Mouse (Mus musculus) midbrain, postnatal 0 days (tissue): Measurements from ENCODE around the gene Vamp5. TPM values are rescaled to one million over a fixed set of nuclear protein-coding genes. Genes with fewer than 3 reads are reported as not detected.
A peak's percentile ranks its signal among the peaks of the same experiment; 100 is the strongest.

Source experiments
- ATAC-seq: fragments of 200-750 bp; cut with Nextera tagmentation; 2 replicates; pipeline ENCODE4 v1.8.0; 2017; ENCODE audit warnings: moderate number of reproducible peaks, mild to moderate bottlenecking, moderate TSS enrichment, moderate library complexity; ENCODE audit not compliant: low FRiP score
- DNase-seq: peaks from one replicate; pipeline ENCODE4 v3.0.0-alpha.2; 2015; ENCODE audit warnings: low spot score
- H3K27ac ChIP-seq: fragments of 300-500 bp; sonication (generic); 2 replicates; pipeline ENCODE4 v1.5.1; 2014; ENCODE audit warnings: low read depth, mild to moderate bottlenecking, low read length, mixed read lengths
- H3K27me3 ChIP-seq: fragments of 300-500 bp; sonication (generic); 2 replicates; pipeline ENCODE4 v1.6.1; 2014; ENCODE audit warnings: low read length, control low read depth, mixed read lengths; ENCODE audit not compliant: insufficient read depth
- H3K36me3 ChIP-seq: fragments of 300-500 bp; sonication (generic); 2 replicates; pipeline ENCODE4 v1.6.1; 2014; ENCODE audit warnings: low read length, control low read depth, mixed read lengths; ENCODE audit not compliant: insufficient read depth
- H3K4me1 ChIP-seq: fragments of 300-500 bp; sonication (generic); 2 replicates; pipeline ENCODE4 v1.6.1; 2014; ENCODE audit warnings: mild to moderate bottlenecking, control low read depth, antibody characterized with exemption, low read length, mixed read lengths; ENCODE audit not compliant: insufficient read depth
- H3K4me2 ChIP-seq: fragments of 300-500 bp; sonication (generic); 2 replicates; pipeline ENCODE4 v1.6.1; 2014; ENCODE audit warnings: low read depth, mild to moderate bottlenecking, low read length, mixed read lengths; ENCODE audit not compliant: poor library complexity, severe bottlenecking
- H3K4me3 ChIP-seq: fragments of 300-500 bp; sonication (generic); 2 replicates; pipeline ENCODE4 v1.5.1; 2014; ENCODE audit warnings: low read depth, mild to moderate bottlenecking, low read length, moderate library complexity
- H3K9ac ChIP-seq: fragments of 300-500 bp; sonication (generic); replicated peaks from 2 replicates; pipeline ENCODE4 v1.6.1; 2014; ENCODE audit warnings: mild to moderate bottlenecking, low read length, moderate library complexity, mixed read lengths; ENCODE audit not compliant: poor library complexity, severe bottlenecking
- H3K9me3 ChIP-seq: fragments of 300-500 bp; sonication (generic); 2 replicates; pipeline ENCODE4 v1.6.1; 2016; ENCODE audit warnings: low read length, control low read depth
- CTCF ChIP-seq: IDR thresholded peaks from 2 replicates; pipeline ENCODE4 v1.5.1; 2016; ENCODE audit warnings: antibody characterized with exemption, mild to moderate bottlenecking
- WGBS: fragments of 180-500 bp; shearing (Covaris S2); extraction: QIAGEN DNeasy Blood & Tissue Kit; methylation state at CpG from one replicate; pipeline ENCODE4 v1.1.7; 2014; 5-methylcytosine and 5-hydroxymethylcytosine counted together
- polyA plus RNA-seq: library from polyadenylated mRNA; unstranded; fragments of >200 nt; fragmentation: Nextera tagmentation; extraction: Ambion mirVana; gene quantifications from 2 replicates; pipeline ENCODE4 v1.2.1, GENCODE M21; 2015
- total RNA-seq: library from RNA; depleted of rRNA; stranded (reverse); fragments of >200 nt; gene quantifications from 2 replicates; pipeline ENCODE4 v1.2.3, GENCODE M21; 2014

Gene Vamp5
- total and polyA plus RNA-seq, 2 experiments from 2014 or later, result 6.5 to 14.4 TPM

GRCm38 (mm10) chr6:72344396-72345073 is 35.7 kb downstream of the Vamp5 start:
- no peak for TF ChIP-seq CTCF
- Histone ChIP-seq H3K4me3 (peak overlapping the region; percentile 88), H3K4me1 (peaks cover 13% of the 10 kb centered on the region; the same call in 1 of the 2 replicates), H3K36me3 (peaks cover 10% of the 10 kb centered on the region), H3K27ac (peak overlapping the region; percentile 62), H3K9ac (peak overlapping the region; percentile 80), H3K9me3 (no peaks in the 10 kb centered on the region), H3K27me3 (no peaks in the 10 kb centered on the region), H3K4me2 (peak overlapping the region; percentile 89)
- WGBS, result under 1% methylated on average over 42 of the region's 42 CpGs
- no peak for DNase-seq
- peak; percentile 38 for ATAC-seq

- ATAC-seq, result no peak
- H3K4me2 ChIP-seq, result no peak overlapping the region
- H3K4me1 ChIP-seq, result peaks cover 7% of the 10 kb centered on the region; the same call in 1 of the 2 replicates
- H3K27me3 ChIP-seq, result no peaks in the 10 kb centered on the region
- H3K4me3 ChIP-seq, result no peak overlapping the region
- peaks cover 29% of the 10 kb centered on the region for H3K36me3 ChIP-seq
- no peak overlapping the region for H3K27ac ChIP-seq
- WGBS, result 60% methylated on average over 2 of the region's 2 CpGs
- TF ChIP-seq CTCF, result no peak
- no peak for DNase-seq
- H3K9me3 ChIP-seq, result no peaks in the 10 kb centered on the region
- H3K9ac ChIP-seq, result no peak overlapping the region
Observed at GRCm38 (mm10) chr6:72340481-72340880, 39.8 kb downstream of the Vamp5 start.

GRCm38 (mm10) chr6:72333111-72333510 is 47.2 kb downstream of the Vamp5 start:
- Histone ChIP-seq H3K4me1 (no peaks in the 10 kb centered on the region), H3K9me3 (no peaks in the 10 kb centered on the region), H3K4me3 (no peak overlapping the region), H3K36me3 (peaks cover 65% of the 10 kb centered on the region), H3K27me3 (no peaks in the 10 kb centered on the region), H3K9ac (no peak overlapping the region), H3K4me2 (no peak overlapping the region), H3K27ac (no peak overlapping the region)
- DNase-seq (no peak), ATAC-seq (no peak)
- no peak for TF ChIP-seq CTCF
- 88% methylated on average over 5 of the region's 5 CpGs for WGBS

GRCm38 (mm10) chr6:72330133-72330532 is 50.1 kb downstream of the Vamp5 start:
- Histone ChIP-seq H3K36me3 (peaks cover 60% of the 10 kb centered on the region), H3K27me3 (no peaks in the 10 kb centered on the region), H3K4me3 (no peak overlapping the region), H3K9ac (no peak overlapping the region), H3K4me2 (no peak overlapping the region), H3K4me1 (no peaks in the 10 kb centered on the region), H3K27ac (no peak overlapping the region), H3K9me3 (no peaks in the 10 kb centered on the region)
- WGBS, result 97% methylated on average over 4 of the region's 4 CpGs
- TF ChIP-seq CTCF, result no peak
- ATAC-seq, result no peak
- no peak for DNase-seq

DNA sequence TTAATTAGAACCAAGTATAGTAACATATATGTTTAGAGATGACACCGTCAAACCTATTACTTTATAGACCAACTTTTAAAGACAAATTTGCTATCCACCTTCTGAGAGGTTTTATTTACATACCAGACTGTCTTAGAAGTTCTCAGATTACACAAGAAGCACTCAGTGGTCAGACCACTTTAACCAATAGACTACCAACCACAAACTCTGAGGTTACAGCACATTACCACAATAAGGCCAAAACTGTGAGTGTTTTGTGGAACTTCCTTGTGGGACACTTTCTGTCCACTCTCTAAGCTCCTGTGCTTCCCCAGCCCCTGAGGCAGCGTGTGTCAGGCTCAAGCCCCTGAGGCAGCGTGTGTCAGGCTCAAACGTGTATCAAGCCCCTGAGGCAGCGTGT is 51.2 kb downstream of the Vamp5 start:
- Histone ChIP-seq H3K9me3 (no peaks in the 10 kb centered on the region), H3K27ac (no peak overlapping the region), H3K4me1 (no peaks in the 10 kb centered on the region), H3K9ac (no peak overlapping the region), H3K27me3 (no peaks in the 10 kb centered on the region), H3K36me3 (peaks cover 58% of the 10 kb centered on the region), H3K4me2 (no peak overlapping the region), H3K4me3 (no peak overlapping the region)
- ATAC-seq (no peak), DNase-seq (no peak)
- 91% methylated on average over 5 of the region's 5 CpGs for WGBS
- no peak for TF ChIP-seq CTCF

DNA sequence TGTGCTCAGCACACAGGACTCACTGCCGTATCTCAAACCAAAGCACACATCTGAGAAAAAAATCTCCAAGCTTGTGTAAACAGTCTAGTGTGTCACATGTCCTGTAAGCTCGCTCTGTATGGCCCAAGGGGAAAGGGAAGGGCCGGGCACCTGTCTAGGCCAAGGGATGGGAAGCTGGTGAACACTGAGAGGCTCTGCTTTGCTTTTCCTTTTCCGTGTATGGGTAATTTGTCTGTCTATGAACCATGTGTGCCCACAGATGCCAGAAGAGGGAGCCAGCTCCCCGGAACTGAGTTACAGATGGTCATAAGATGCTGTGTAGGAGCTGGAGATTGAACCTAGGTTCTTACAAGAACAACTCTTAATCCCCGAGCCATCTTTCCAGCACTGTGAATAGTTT is 54.0 kb downstream of the Vamp5 start:
- Histone ChIP-seq H3K9me3 (no peaks in the 10 kb centered on the region), H3K27me3 (no peaks in the 10 kb centered on the region), H3K4me1 (no peaks in the 10 kb centered on the region), H3K27ac (no peak overlapping the region), H3K9ac (no peak overlapping the region), H3K36me3 (peaks cover 65% of the 10 kb centered on the region), H3K4me3 (no peak overlapping the region), H3K4me2 (no peak overlapping the region)
- WGBS, result 80% methylated on average over 6 of the region's 6 CpGs
- peak; percentile 58 for TF ChIP-seq CTCF
- ATAC-seq, result no peak
- DNase-seq, result peak; percentile 20
